Mouse (Mus musculus) liver, adult 2 months (tissue): ENCODE measurements at regions not wholly inside any gene's neighbourhood (a gene's known extent, or its start where the extent isn't known, plus 50 kb on each side); places are given as distances from the start of the nearest gene placed in this dataset.

Experiments used
- CTCF ChIP-seq: fragments of 200-500 bp; IDR thresholded peaks from 2 replicates; pipeline ENCODE4 v1.5.1; 2011; ENCODE audit warnings: low read depth, low read length, control low read depth
- POLR2A ChIP-seq: fragments of 200-500 bp; IDR thresholded peaks from 2 replicates; pipeline ENCODE4 v1.6.1; 2011; ENCODE audit warnings: low read length, control low read depth; ENCODE audit not compliant: insufficient read depth; ENCODE audit errors: extremely low read depth

- TF ChIP-seq CTCF = no peak
- no peak for TF ChIP-seq POLR2A
Measured at GRCm38 (mm10) chr12:90542361-90542760, 195.9 kb downstream of the Dio2 start.
